Mouse (Mus musculus): ENCODE results near the gene Bace1. TPM values are rescaled to one million over a fixed set of nuclear protein-coding genes. Genes with fewer than 3 reads are reported as not detected.
A peak's percentile ranks its signal among the peaks of the same experiment; 100 is the strongest.
"Not testable (repeated sequence)": the region's sequence is repeated elsewhere in the genome, so short reads cannot be mapped to it uniquely, and the experiment has no call there.

Gene Bace1
- polyA plus RNA-seq, 1 experiment from 2014 or later = 56.5 TPM

GRCm38 (mm10) chr9:45839982-45840300 lies 1.6 kb downstream of the Bace1 start:
- peak overlapping the region; percentile 93; the same call in 1 of the 2 replicates for H3K9ac ChIP-seq
- no peak overlapping the region for H3K27ac ChIP-seq
- ATAC-seq (replicated peaks) = no peak
- 71% methylated on average over 7 of the region's 7 CpGs for whole genome bisulfite sequencing
- H3K9me3 ChIP-seq = no peaks in the 10 kb centered on the region
- no peaks in the 10 kb centered on the region for H3K36me3 ChIP-seq (replicated peaks)
- H3K4me2 ChIP-seq = peak overlapping the region; percentile 74
- H3K4me1 ChIP-seq = peaks cover 40% of the 10 kb centered on the region
- H3K4me3 ChIP-seq = peak overlapping the region; percentile 76
- no peaks in the 10 kb centered on the region for H3K27me3 ChIP-seq (replicated peaks)

GRCm38 (mm10) chr9:45840331-45840730 lies 2.0 kb downstream of the Bace1 start:
- no peak for ATAC-seq (replicated peaks)
- peaks cover 40% of the 10 kb centered on the region for H3K4me1 ChIP-seq
- H3K27ac ChIP-seq = no peak overlapping the region
- peak overlapping the region; percentile 74 for H3K4me2 ChIP-seq
- H3K27me3 ChIP-seq (replicated peaks) = no peaks in the 10 kb centered on the region
- no peak overlapping the region for H3K9ac ChIP-seq
- 74% methylated on average over 5 of the region's 5 CpGs for WGBS
- no peaks in the 10 kb centered on the region for H3K36me3 ChIP-seq (replicated peaks)
- H3K9me3 ChIP-seq = no peaks in the 10 kb centered on the region
- H3K4me3 ChIP-seq = peak overlapping the region; percentile 76

GRCm38 (mm10) chr9:45841458-45841857 lies 3.1 kb downstream of the Bace1 start:
- Histone ChIP-seq H3K9ac (0 out of 2 replicates have a peak overlapping the region, but pooled peaks have one; percentile 2), H3K36me3 (replicated peaks) (no peaks in the 10 kb centered on the region), H3K4me3 (no peak overlapping the region), H3K27ac (no peak overlapping the region), H3K4me2 (peak overlapping the region; percentile 74; the same call in 1 of the 2 replicates), H3K27me3 (replicated peaks) (no peaks in the 10 kb centered on the region), H3K4me1 (peaks cover 40% of the 10 kb centered on the region), H3K9me3 (no peaks in the 10 kb centered on the region)
- WGBS = 85% methylated on average over 6 of the region's 6 CpGs
- no peak for ATAC-seq (replicated peaks)

GRCm38 (mm10) chr9:45843007-45843406 lies 4.6 kb downstream of the Bace1 start:
- Histone ChIP-seq H3K9me3 (no peaks in the 10 kb centered on the region), H3K4me3 (no peak overlapping the region), H3K27me3 (replicated peaks) (no peaks in the 10 kb centered on the region), H3K4me1 (peaks cover 40% of the 10 kb centered on the region), H3K4me2 (no peak overlapping the region), H3K36me3 (replicated peaks) (no peaks in the 10 kb centered on the region), H3K9ac (no peak overlapping the region), H3K27ac (no peak overlapping the region)
- 73% methylated on average over 5 of the region's 5 CpGs for WGBS
- no peak for ATAC-seq (replicated peaks)

- Histone ChIP-seq H3K4me3 (no peak overlapping the region), H3K4me2 (no peak overlapping the region), H3K27ac (no peak overlapping the region), H3K4me1 (peaks cover 40% of the 10 kb centered on the region), H3K9ac (no peak overlapping the region), H3K9me3 (no peaks in the 10 kb centered on the region), H3K27me3 (replicated peaks) (no peaks in the 10 kb centered on the region), H3K36me3 (replicated peaks) (no peaks in the 10 kb centered on the region)
- 89% methylated on average over 1 of the region's 1 CpGs for WGBS
- ATAC-seq (replicated peaks) = no peak
Measured at GRCm38 (mm10) chr9:45843780-45844179, 5.4 kb downstream of the Bace1 start.

GRCm38 (mm10) chr9:45845541-45845940 lies 7.2 kb downstream of the Bace1 start:
- 76% methylated on average over 3 of the region's 3 CpGs for WGBS
- no peak for ATAC-seq (replicated peaks)

GRCm38 (mm10) chr9:45846176-45846575 lies 7.8 kb downstream of the Bace1 start:
- not testable (repeated sequence) for H3K36me3 ChIP-seq (replicated peaks); H3K9me3 ChIP-seq; H3K9ac ChIP-seq; H3K4me3 ChIP-seq; H3K27ac ChIP-seq; H3K4me2 ChIP-seq; H3K27me3 ChIP-seq (replicated peaks); ATAC-seq (replicated peaks)
- 80% methylated on average over 2 of the region's 2 CpGs for WGBS
- peaks cover 27% of the 10 kb centered on the region for H3K4me1 ChIP-seq

More at GRCm38 (mm10) chr9:45845541-45845940, 7.2 kb downstream of the Bace1 start:
- Histone ChIP-seq H3K36me3 (replicated peaks) (no peaks in the 10 kb centered on the region), H3K27ac (no peak overlapping the region), H3K9me3 (no peaks in the 10 kb centered on the region), H3K4me1 (peaks cover 34% of the 10 kb centered on the region), H3K9ac (no peak overlapping the region), H3K4me3 (no peak overlapping the region), H3K27me3 (replicated peaks) (no peaks in the 10 kb centered on the region), H3K4me2 (no peak overlapping the region)

GRCm38 (mm10) chr9:45846891-45847460 lies 8.6 kb downstream of the Bace1 start:
- 90% methylated on average over 5 of the region's 5 CpGs for WGBS
- Histone ChIP-seq H3K9ac (no peak overlapping the region), H3K4me2 (no peak overlapping the region), H3K4me3 (no peak overlapping the region), H3K4me1 (peaks cover 19% of the 10 kb centered on the region), H3K36me3 (replicated peaks) (no peaks in the 10 kb centered on the region), H3K27me3 (replicated peaks) (no peaks in the 10 kb centered on the region), H3K9me3 (no peaks in the 10 kb centered on the region), H3K27ac (no peak overlapping the region)
- no peak for ATAC-seq (replicated peaks)

GRCm38 (mm10) chr9:45849528-45850408 lies 11.4 kb downstream of the Bace1 start:
- Histone ChIP-seq H3K9ac (no peak overlapping the region), H3K27me3 (replicated peaks) (no peaks in the 10 kb centered on the region), H3K36me3 (replicated peaks) (peaks cover 10% of the 10 kb centered on the region; the same call in 1 of the 2 replicates), H3K9me3 (no peaks in the 10 kb centered on the region), H3K4me3 (no peak overlapping the region), H3K27ac (peak overlapping the region; percentile 55), H3K4me1 (peaks cover 10% of the 10 kb centered on the region), H3K4me2 (no peak overlapping the region)
- WGBS = 63% methylated on average over 9 of the region's 9 CpGs
- peak; percentile 56; the same call in 1 of the 2 replicates for ATAC-seq (replicated peaks)

GRCm38 (mm10) chr9:45850528-45851155 lies 12.3 kb downstream of the Bace1 start:
- H3K9me3 ChIP-seq = no peaks in the 10 kb centered on the region

GRCm38 (mm10) chr9:45851330-45851729 lies 12.9 kb downstream of the Bace1 start:
- no peak overlapping the region for H3K9ac ChIP-seq
- no peaks in the 10 kb centered on the region for H3K27me3 ChIP-seq (replicated peaks)
- H3K27ac ChIP-seq = no peak overlapping the region
- no peaks in the 10 kb centered on the region for H3K9me3 ChIP-seq
- WGBS = 73% methylated on average over 5 of the region's 5 CpGs
- H3K4me2 ChIP-seq = no peak overlapping the region
- H3K4me3 ChIP-seq = no peak overlapping the region
- H3K36me3 ChIP-seq (replicated peaks) = peaks cover 16% of the 10 kb centered on the region
- peaks cover 10% of the 10 kb centered on the region for H3K4me1 ChIP-seq
- ATAC-seq (replicated peaks) = no peak

More at GRCm38 (mm10) chr9:45850528-45851155, 12.3 kb downstream of the Bace1 start:
- Histone ChIP-seq H3K4me3 (no peak overlapping the region), H3K36me3 (replicated peaks) (peaks cover 10% of the 10 kb centered on the region; the same call in 1 of the 2 replicates), H3K27me3 (replicated peaks) (no peaks in the 10 kb centered on the region), H3K27ac (peak overlapping the region; percentile 55), H3K9ac (no peak overlapping the region), H3K4me2 (no peak overlapping the region), H3K4me1 (peaks cover 10% of the 10 kb centered on the region)
- whole genome bisulfite sequencing = 86% methylated on average over 8 of the region's 8 CpGs
- no peak for ATAC-seq (replicated peaks)

- H3K4me3 ChIP-seq = no peak overlapping the region
- peaks cover 10% of the 10 kb centered on the region for H3K4me1 ChIP-seq
- H3K27ac ChIP-seq = no peak overlapping the region
- no peaks in the 10 kb centered on the region for H3K27me3 ChIP-seq (replicated peaks)
- WGBS = 97% methylated on average over 2 of the region's 2 CpGs
- no peak overlapping the region for H3K4me2 ChIP-seq
- H3K9me3 ChIP-seq = no peaks in the 10 kb centered on the region
- peaks cover 16% of the 10 kb centered on the region for H3K36me3 ChIP-seq (replicated peaks)
- no peak for ATAC-seq (replicated peaks)
- H3K9ac ChIP-seq = no peak overlapping the region
Measured at GRCm38 (mm10) chr9:45851776-45852175, 13.4 kb downstream of the Bace1 start.
